Mouse (Mus musculus) intestine, embryonic 16.5 days (tissue): Measurements from ENCODE around the gene Susd6. TPM values are rescaled to one million over a fixed set of nuclear protein-coding genes. Genes with fewer than 3 reads are reported as not detected.

Experiments used
- ATAC-seq: fragments of 200-750 bp; cut with Nextera tagmentation; 2 replicates; pipeline ENCODE4 v1.8.0; 2017; ENCODE audit warnings: moderate TSS enrichment, moderate library complexity
- H3K27ac ChIP-seq: fragments of 300-500 bp; sonication (generic); 2 replicates; pipeline ENCODE4 v1.5.1; 2014; ENCODE audit warnings: mild to moderate bottlenecking, low read length
- H3K27me3 ChIP-seq: fragments of 300-500 bp; sonication (generic); replicated peaks from 2 replicates; pipeline ENCODE4 v1.6.1; 2014; ENCODE audit warnings: low read length, control low read depth, mixed read lengths; ENCODE audit not compliant: control insufficient read depth, insufficient read depth
- H3K36me3 ChIP-seq: fragments of 300-500 bp; sonication (generic); 2 replicates; pipeline ENCODE4 v1.6.1; 2014; ENCODE audit warnings: low read length, control low read depth; ENCODE audit not compliant: control insufficient read depth, insufficient read depth
- H3K4me1 ChIP-seq: fragments of 300-500 bp; sonication (generic); 2 replicates; pipeline ENCODE4 v1.6.1; 2014; ENCODE audit warnings: low read length, control low read depth, mixed read lengths; ENCODE audit not compliant: control insufficient read depth, insufficient read depth
- H3K4me2 ChIP-seq: fragments of 300-500 bp; sonication (generic); 2 replicates; pipeline ENCODE4 v1.6.1; 2014; ENCODE audit warnings: low read depth, low read length, control low read depth
- H3K4me3 ChIP-seq: fragments of 300-500 bp; sonication (generic); 2 replicates; pipeline ENCODE4 v1.5.1; 2014; ENCODE audit warnings: mild to moderate bottlenecking, low read length
- H3K9ac ChIP-seq: fragments of 300-500 bp; sonication (generic); 2 replicates; pipeline ENCODE4 v1.6.1; 2014; ENCODE audit warnings: low read depth, low read length
- H3K9me3 ChIP-seq: fragments of 300-500 bp; sonication (generic); 2 replicates; pipeline ENCODE4 v1.6.1; 2016; ENCODE audit warnings: low read length, control low read depth; ENCODE audit not compliant: control insufficient read depth
- WGBS: fragments of 180-500 bp; shearing (Covaris S2); extraction: QIAGEN DNeasy Blood & Tissue Kit; methylation state at CpG from one replicate; pipeline ENCODE4 v1.1.7; 2014; 5-methylcytosine and 5-hydroxymethylcytosine counted together
- polyA plus RNA-seq: library from polyadenylated mRNA; unstranded; fragments of >200 nt; fragmentation: Nextera tagmentation; extraction: Ambion mirVana; gene quantifications from 2 replicates; pipeline ENCODE4 v1.2.1, GENCODE M21; 2015

Gene Susd6
- polyA plus RNA-seq, 1 experiment from 2014 or later: 16.4 TPM

GRCm38 (mm10) chr12:80791571-80792444, 1.5 kb downstream of the Susd6 start:
- peak overlapping the region; percentile 94 for H3K4me3 ChIP-seq
- H3K27me3 ChIP-seq: no peaks in the 10 kb centered on the region
- H3K27ac ChIP-seq: peak overlapping the region; percentile 96
- H3K9ac ChIP-seq: peak overlapping the region; percentile 97
- H3K9me3 ChIP-seq: no peaks in the 10 kb centered on the region
- peaks cover 38% of the 10 kb centered on the region for H3K4me1 ChIP-seq
- 26% methylated on average over 6 of the region's 6 CpGs for WGBS
- peak overlapping the region; percentile 77 for H3K4me2 ChIP-seq
- H3K36me3 ChIP-seq: no peaks in the 10 kb centered on the region
- no peak for ATAC-seq

GRCm38 (mm10) chr12:80792867-80793266, 2.6 kb downstream of the Susd6 start:
- H3K4me3 ChIP-seq: no peak overlapping the region
- H3K4me1 ChIP-seq: peaks cover 32% of the 10 kb centered on the region
- H3K4me2 ChIP-seq: 0 out of 2 replicates have a peak overlapping the region, but pooled peaks have one; percentile 28
- H3K9ac ChIP-seq: no peak overlapping the region
- H3K27me3 ChIP-seq: no peaks in the 10 kb centered on the region
- no peaks in the 10 kb centered on the region for H3K9me3 ChIP-seq
- 0 out of 2 replicates have a peak overlapping the region, but pooled peaks have one; percentile 1 for H3K27ac ChIP-seq
- H3K36me3 ChIP-seq: no peaks in the 10 kb centered on the region
- 62% methylated on average over 5 of the region's 5 CpGs for WGBS
- ATAC-seq: no peak

GRCm38 (mm10) chr12:80793535-80793934, 3.2 kb downstream of the Susd6 start:
- whole genome bisulfite sequencing: 82% methylated on average over 1 of the region's 1 CpGs
- H3K4me3 ChIP-seq: no peak overlapping the region
- H3K9ac ChIP-seq: no peak overlapping the region
- no peak overlapping the region for H3K27ac ChIP-seq
- H3K4me2 ChIP-seq: no peak overlapping the region
- H3K27me3 ChIP-seq: no peaks in the 10 kb centered on the region
- no peak for ATAC-seq
- no peaks in the 10 kb centered on the region for H3K36me3 ChIP-seq
- H3K9me3 ChIP-seq: no peaks in the 10 kb centered on the region
- peaks cover 28% of the 10 kb centered on the region for H3K4me1 ChIP-seq

- no peak overlapping the region for H3K9ac ChIP-seq
- H3K4me3 ChIP-seq: no peak overlapping the region
- WGBS: 92% methylated on average over 4 of the region's 4 CpGs
Observed at GRCm38 (mm10) chr12:80794522-80794921, 4.2 kb downstream of the Susd6 start.

GRCm38 (mm10) chr12:80794935-80795785, 4.8 kb downstream of the Susd6 start:
- no peak for ATAC-seq
- 62% methylated on average over 2 of the region's 2 CpGs for WGBS

More at GRCm38 (mm10) chr12:80794522-80794921, 4.2 kb downstream of the Susd6 start:
- Histone ChIP-seq H3K36me3 (no peaks in the 10 kb centered on the region), H3K9me3 (no peaks in the 10 kb centered on the region), H3K27me3 (no peaks in the 10 kb centered on the region), H3K4me2 (no peak overlapping the region), H3K4me1 (peaks cover 28% of the 10 kb centered on the region), H3K27ac (no peak overlapping the region)
- no peak for ATAC-seq

GRCm38 (mm10) chr12:80798271-80798670, 8.0 kb downstream of the Susd6 start:
- H3K9ac ChIP-seq: no peak overlapping the region
- H3K4me3 ChIP-seq: no peak overlapping the region
- peaks cover 16% of the 10 kb centered on the region for H3K4me1 ChIP-seq
- no peaks in the 10 kb centered on the region for H3K36me3 ChIP-seq
- no peak for ATAC-seq
- H3K9me3 ChIP-seq: no peaks in the 10 kb centered on the region
- H3K27me3 ChIP-seq: no peaks in the 10 kb centered on the region
- no peak overlapping the region for H3K27ac ChIP-seq
- no peak overlapping the region for H3K4me2 ChIP-seq

More at GRCm38 (mm10) chr12:80794935-80795785, 4.8 kb downstream of the Susd6 start:
- Histone ChIP-seq H3K4me2 (no peak overlapping the region), H3K27me3 (no peaks in the 10 kb centered on the region), H3K9ac (no peak overlapping the region), H3K4me1 (peaks cover 24% of the 10 kb centered on the region), H3K27ac (no peak overlapping the region), H3K9me3 (no peaks in the 10 kb centered on the region), H3K36me3 (no peaks in the 10 kb centered on the region), H3K4me3 (no peak overlapping the region)

GRCm38 (mm10) chr12:80800156-80800555, 9.8 kb downstream of the Susd6 start:
- ATAC-seq: no peak
- WGBS: 96% methylated on average over 3 of the region's 3 CpGs
- H3K27ac ChIP-seq: no peak overlapping the region
- H3K36me3 ChIP-seq: no peaks in the 10 kb centered on the region
- H3K9ac ChIP-seq: no peak overlapping the region
- H3K9me3 ChIP-seq: no peaks in the 10 kb centered on the region
- peaks cover 18% of the 10 kb centered on the region for H3K4me1 ChIP-seq
- no peak overlapping the region for H3K4me2 ChIP-seq
- H3K27me3 ChIP-seq: no peaks in the 10 kb centered on the region
- no peak overlapping the region for H3K4me3 ChIP-seq

- 100% methylated on average over 1 of the region's 1 CpGs for WGBS
Observed at GRCm38 (mm10) chr12:80801443-80801842, 11.1 kb downstream of the Susd6 start.

GRCm38 (mm10) chr12:80803924-80804323, 13.6 kb downstream of the Susd6 start:
- H3K9me3 ChIP-seq: no peaks in the 10 kb centered on the region
- H3K27ac ChIP-seq: peak overlapping the region; percentile 51; the same call in 1 of the 2 replicates
- 0 out of 2 replicates have a peak overlapping the region, but pooled peaks have one; percentile 11 for H3K9ac ChIP-seq
- ATAC-seq: no peak
- peaks cover 21% of the 10 kb centered on the region for H3K4me1 ChIP-seq
- 36% methylated on average over 3 of the region's 3 CpGs for WGBS
- no peaks in the 10 kb centered on the region for H3K36me3 ChIP-seq
- 0 out of 2 replicates have a peak overlapping the region, but pooled peaks have one; percentile 2 for H3K4me2 ChIP-seq
- H3K27me3 ChIP-seq: no peaks in the 10 kb centered on the region
- H3K4me3 ChIP-seq: no peak overlapping the region

More at GRCm38 (mm10) chr12:80801443-80801842, 11.1 kb downstream of the Susd6 start:
- H3K4me1 ChIP-seq: peaks cover 17% of the 10 kb centered on the region
- no peaks in the 10 kb centered on the region for H3K9me3 ChIP-seq
- H3K4me3 ChIP-seq: no peak overlapping the region
- no peak overlapping the region for H3K4me2 ChIP-seq
- no peak overlapping the region for H3K9ac ChIP-seq
- no peak overlapping the region for H3K27ac ChIP-seq
- H3K27me3 ChIP-seq: no peaks in the 10 kb centered on the region
- no peak for ATAC-seq
- no peaks in the 10 kb centered on the region for H3K36me3 ChIP-seq
